Mouse (Mus musculus): Measurements from ENCODE around the gene Poc1b. TPM values are rescaled to one million over a fixed set of nuclear protein-coding genes. Genes with fewer than 3 reads are reported as not detected.
A peak's percentile ranks its signal among the peaks of the same experiment; 100 is the strongest.

Poc1b gene
- total RNA-seq, 2 experiments from 2014 or later, result 7.2 to 26.6 TPM

- no peak for ATAC-seq (replicated peaks; ENCODE audit: low FRiP score, low TSS enrichment, poor library complexity, severe bottlenecking)
These were observed 137.2 kb downstream of the Poc1b start for GRCm38 (mm10) chr10:99243907-99244489.

- ATAC-seq (replicated peaks; ENCODE audit: low FRiP score, low TSS enrichment, poor library complexity, severe bottlenecking), result no peak
These were observed 137.9 kb downstream of the Poc1b start for GRCm38 (mm10) chr10:99244655-99245260.

- ATAC-seq (replicated peaks; ENCODE audit: low FRiP score, low TSS enrichment, poor library complexity, severe bottlenecking), result peak; percentile 30; the same call in 1 of the 2 replicates
These were observed 140.1 kb downstream of the Poc1b start for GRCm38 (mm10) chr10:99246797-99247508.

Other genes starting within 250 kb of the Poc1b start
- 15.8 and 21.1 TPM in 2 replicates for gene Atp2b1, start 192.6 kb upstream of the Poc1b start, total RNA-seq (2014; fragmentation: Nextera tagmentation)
- gene Atp2b1, start 192.6 kb upstream of the Poc1b start, total RNA-seq (2017), result 26.7 and 28.9 TPM in 2 replicates
- gene Galnt4, start 1.1 kb downstream of the Poc1b start, total RNA-seq (2014; fragmentation: Nextera tagmentation), result 4.2 and 5.4 TPM in 2 replicates
- 4.9 and 7.8 TPM in 2 replicates for gene Galnt4, start 1.1 kb downstream of the Poc1b start, total RNA-seq (2017)
- gene Phxr2, start 19.3 kb downstream of the Poc1b start, total RNA-seq (2014; fragmentation: Nextera tagmentation), result 0.28 TPM in 1 of 2 replicates, not detected in the other
- gene Phxr2, start 19.3 kb downstream of the Poc1b start, total RNA-seq (2017), result not detected in 2 replicates
- gene Dusp6, start 156.2 kb downstream of the Poc1b start, total RNA-seq (2014; fragmentation: Nextera tagmentation), result 5.4 and 14.8 TPM in 2 replicates
- 20.6 and 20.9 TPM in 2 replicates for gene Dusp6, start 156.2 kb downstream of the Poc1b start, total RNA-seq (2017)